Mouse (Mus musculus): ENCODE measurements around the gene Htt. TPM values are rescaled to one million over a fixed set of nuclear protein-coding genes. Genes with fewer than 3 reads are reported as not detected.

Gene Htt
- polyA plus RNA-seq (2014; fragmentation: Illumina TruSeq; extraction: RNeasy Lipid Tissue Mini Kit (QIAGEN cat#74804); ENCODE audit: insufficient read depth, low read depth, low replicate concordance), result 3.3 TPM

DNA sequence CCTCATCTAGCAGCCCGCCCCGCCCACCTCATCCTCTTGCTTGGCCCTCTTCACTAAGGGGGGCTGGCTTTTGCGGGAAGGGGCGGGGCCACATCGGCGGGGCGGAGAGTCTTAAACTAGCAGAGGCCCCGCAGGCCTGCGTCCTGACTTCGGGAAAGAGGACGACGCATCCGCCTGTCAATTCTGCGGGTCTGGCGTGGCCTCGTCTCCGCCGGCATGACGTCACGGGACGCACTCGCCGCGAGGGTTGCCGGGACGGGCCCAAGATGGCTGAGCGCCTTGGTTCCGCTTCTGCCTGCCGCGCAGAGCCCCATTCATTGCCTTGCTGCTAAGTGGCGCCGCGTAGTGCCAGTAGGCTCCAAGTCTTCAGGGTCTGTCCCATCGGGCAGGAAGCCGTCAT, at the start of gene Htt:
Htt (plus strand) TSS at position 232 of the 400 bp plus-strand sequence.

DNA sequence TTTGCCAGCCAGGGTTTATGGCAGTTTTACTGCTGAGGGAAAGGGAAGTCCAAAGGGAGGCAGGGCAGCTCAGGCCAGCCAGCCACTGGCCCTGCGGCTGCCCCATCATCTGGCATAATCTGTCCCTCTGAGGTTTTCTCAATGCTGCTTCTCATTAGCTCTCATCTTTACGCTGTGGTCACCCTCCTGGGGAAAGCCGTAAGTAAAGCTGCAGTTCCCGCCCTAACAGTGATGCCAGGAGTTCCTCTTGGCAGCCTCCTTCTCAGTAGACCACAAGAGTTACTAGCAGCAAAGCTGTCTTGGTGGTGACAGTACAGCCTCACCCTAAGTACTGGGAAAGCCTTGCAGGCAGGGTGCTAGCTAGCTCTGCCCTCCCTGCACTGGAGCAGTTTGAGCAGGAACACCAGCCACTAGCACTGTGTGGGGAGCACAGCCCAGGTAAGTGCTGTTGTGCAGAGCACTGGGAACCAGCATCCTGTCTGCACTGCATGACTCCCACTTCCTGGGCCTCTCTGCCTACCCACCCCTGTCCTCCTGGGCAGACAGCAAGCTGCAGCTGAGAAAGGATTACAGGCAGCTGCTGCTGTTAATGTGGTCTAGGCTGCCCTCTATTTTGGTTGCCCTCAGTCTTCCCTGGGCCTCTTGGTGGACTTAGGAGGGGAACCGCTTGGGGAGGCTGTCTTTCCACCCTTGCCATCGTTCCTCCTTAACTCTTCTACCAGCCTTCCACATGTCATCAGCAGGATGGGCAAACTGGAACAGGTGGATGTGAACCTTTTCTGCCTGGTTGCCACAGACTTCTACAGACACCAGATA, 146.6 kb downstream of the Htt start, which contains the start of gene Msantd1:
Msantd1 (plus strand) TSS at position 103 of the 816 bp plus-strand sequence.

DNA sequence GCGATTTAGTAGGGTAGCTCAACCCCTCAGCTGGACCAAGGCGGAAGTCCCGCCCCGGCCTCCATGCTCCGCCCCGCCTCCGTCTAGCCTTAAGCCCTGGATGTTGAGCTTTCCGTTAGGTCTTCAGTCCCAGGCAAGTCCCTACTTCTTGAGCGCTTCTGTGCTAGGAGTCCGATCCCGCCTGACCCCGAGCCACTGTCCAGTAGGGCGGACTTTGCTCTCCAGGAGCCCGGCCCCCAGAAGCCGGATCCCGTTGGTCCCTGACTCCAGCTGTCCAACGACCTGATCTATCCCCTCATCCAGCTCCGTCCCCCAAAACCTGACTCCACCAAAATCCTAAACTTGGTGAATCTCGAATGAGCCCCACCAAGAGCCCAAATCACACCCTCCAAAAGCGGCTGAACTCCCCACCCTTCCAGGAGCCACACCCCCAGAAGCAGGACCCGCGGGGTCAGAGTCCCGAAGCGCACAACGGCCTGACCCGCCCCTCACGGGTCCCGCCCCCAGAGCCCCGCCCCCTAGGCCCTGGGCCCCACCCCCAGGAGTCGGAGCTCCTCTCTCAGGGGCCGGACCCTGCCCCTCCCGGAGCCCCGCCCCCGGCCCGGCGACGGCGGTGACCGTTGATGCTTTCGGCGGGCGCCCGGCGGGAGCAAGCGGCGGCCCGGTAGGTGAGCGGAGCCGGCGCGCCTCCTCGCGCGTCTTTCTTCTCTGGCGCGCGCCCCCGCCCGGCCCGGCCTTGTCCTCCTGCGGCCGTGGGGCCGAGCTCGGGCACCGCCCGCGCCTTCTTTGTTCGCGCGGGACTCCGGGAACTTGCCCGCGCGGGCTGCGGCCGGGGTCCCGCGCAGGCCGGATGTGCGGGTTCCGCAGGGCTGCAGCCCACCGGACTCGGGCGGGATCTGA, 187.6 kb downstream of the Htt start, which contains the start of gene Rgs12:
Rgs12 (plus strand) TSS at position 585 of the 900 bp plus-strand sequence.

Other genes starting within 250 kb of the Htt start
- 12.1 TPM for gene Tnip2, start 247.7 kb upstream of the Htt start, polyA plus RNA-seq (2014; fragmentation: Illumina TruSeq; extraction: RNeasy Lipid Tissue Mini Kit (QIAGEN cat#74804); ENCODE audit: insufficient read depth, low read depth, low replicate concordance)
- gene Sh3bp2, start 235.9 kb upstream of the Htt start, polyA plus RNA-seq (2014; fragmentation: Illumina TruSeq; extraction: RNeasy Lipid Tissue Mini Kit (QIAGEN cat#74804); ENCODE audit: insufficient read depth, low read depth, low replicate concordance), result 9.3 TPM
- gene Add1, start 188.1 kb upstream of the Htt start, polyA plus RNA-seq (2014; fragmentation: Illumina TruSeq; extraction: RNeasy Lipid Tissue Mini Kit (QIAGEN cat#74804); ENCODE audit: insufficient read depth, low read depth, low replicate concordance), result 116 TPM
- 22.6 TPM for gene Mfsd10, start 124.5 kb upstream of the Htt start, polyA plus RNA-seq (2014; fragmentation: Illumina TruSeq; extraction: RNeasy Lipid Tissue Mini Kit (QIAGEN cat#74804); ENCODE audit: insufficient read depth, low read depth, low replicate concordance)
- gene Nop14, start 101.6 kb upstream of the Htt start, polyA plus RNA-seq (2014; fragmentation: Illumina TruSeq; extraction: RNeasy Lipid Tissue Mini Kit (QIAGEN cat#74804); ENCODE audit: insufficient read depth, low read depth, low replicate concordance), result 11.7 TPM
- 2.0 TPM for gene Grk4, start 101.4 kb upstream of the Htt start, polyA plus RNA-seq (2014; fragmentation: Illumina TruSeq; extraction: RNeasy Lipid Tissue Mini Kit (QIAGEN cat#74804); ENCODE audit: insufficient read depth, low read depth, low replicate concordance)
- gene Msantd1, start 146.3 kb downstream of the Htt start, polyA plus RNA-seq (2014; fragmentation: Illumina TruSeq; extraction: RNeasy Lipid Tissue Mini Kit (QIAGEN cat#74804); ENCODE audit: insufficient read depth, low read depth, low replicate concordance), result 1.3 TPM
- gene Rgs12, start 187.7 kb downstream of the Htt start, polyA plus RNA-seq (2014; fragmentation: Illumina TruSeq; extraction: RNeasy Lipid Tissue Mini Kit (QIAGEN cat#74804); ENCODE audit: insufficient read depth, low read depth, low replicate concordance), result 50.5 TPM

Data from lung, adult 10 weeks (tissue).